Mouse (Mus musculus) heart, embryonic 15.5 days (tissue): ENCODE data around the gene Col6a5. TPM values are rescaled to one million over a fixed set of nuclear protein-coding genes. Genes with fewer than 3 reads are reported as not detected.
"Not testable (repeated sequence)": the region's sequence is repeated elsewhere in the genome, so short reads cannot be mapped to it uniquely, and the experiment has no call there.

Source experiments
- ATAC-seq: fragments of 200-750 bp; cut with Nextera tagmentation; replicated peaks from 2 replicates; pipeline ENCODE4 v1.8.0; 2017; ENCODE audit warnings: low read depth, moderate TSS enrichment; ENCODE audit not compliant: insufficient number of reproducible peaks, insufficient read depth, low FRiP score
- H3K27ac ChIP-seq: fragments of 300-500 bp; sonication (generic); 2 replicates; pipeline ENCODE4 v1.5.1; 2015; ENCODE audit warnings: mild to moderate bottlenecking, inconsistent platforms
- H3K27me3 ChIP-seq: fragments of 300-500 bp; sonication (generic); 2 replicates; pipeline ENCODE4 v1.6.1; 2015; ENCODE audit warnings: inconsistent platforms
- H3K36me3 ChIP-seq: fragments of 300-500 bp; sonication (generic); 2 replicates; pipeline ENCODE4 v1.6.1; 2015; ENCODE audit warnings: mild to moderate bottlenecking, inconsistent platforms
- H3K4me1 ChIP-seq: fragments of 300-500 bp; sonication (generic); replicated peaks from 2 replicates; pipeline ENCODE4 v1.6.1; 2015; ENCODE audit warnings: inconsistent platforms
- H3K4me2 ChIP-seq: fragments of 300-500 bp; sonication (generic); 2 replicates; pipeline ENCODE4 v1.6.1; 2015; ENCODE audit warnings: inconsistent platforms, mild to moderate bottlenecking, moderate library complexity
- H3K4me3 ChIP-seq: fragments of 300-500 bp; sonication (generic); 2 replicates; pipeline ENCODE4 v1.5.1; 2015; ENCODE audit warnings: mild to moderate bottlenecking, inconsistent platforms
- H3K9ac ChIP-seq: fragments of 300-500 bp; sonication (generic); 2 replicates; pipeline ENCODE4 v1.6.1; 2015; ENCODE audit warnings: mild to moderate bottlenecking, inconsistent platforms
- H3K9me3 ChIP-seq: fragments of 300-500 bp; sonication (generic); replicated peaks from 2 replicates; pipeline ENCODE4 v1.6.1; 2016; ENCODE audit warnings: inconsistent platforms
- WGBS: fragments of 180-500 bp; shearing (Covaris S2); methylation state at CpG from one replicate; pipeline ENCODE4 v1.1.7; 2015; ENCODE audit warnings: mixed read lengths; 5-methylcytosine and 5-hydroxymethylcytosine counted together
- polyA plus RNA-seq: library from polyadenylated mRNA; unstranded; fragments of >200 nt; fragmentation: Nextera tagmentation; extraction: Ambion mirVana; gene quantifications from 2 replicates; pipeline ENCODE4 v1.2.1, GENCODE M21; 2015

Gene Col6a5
- polyA plus RNA-seq, 1 experiment from 2014 or later = 0.23 TPM

- no peak overlapping the region for H3K4me3 ChIP-seq
- no peaks in the 10 kb centered on the region for H3K9me3 ChIP-seq
- no peak overlapping the region for H3K4me2 ChIP-seq
- H3K27me3 ChIP-seq = no peaks in the 10 kb centered on the region
- H3K9ac ChIP-seq = no peak overlapping the region
- H3K4me1 ChIP-seq = peaks cover 9% of the 10 kb centered on the region
- WGBS = 79% methylated on average over 3 of the region's 3 CpGs
- H3K27ac ChIP-seq = no peak overlapping the region
- no peak for ATAC-seq
- H3K36me3 ChIP-seq = no peaks in the 10 kb centered on the region
Measured at GRCm38 (mm10) chr9:105851011-105851410, 109.4 kb downstream of the Col6a5 start.

DNA sequence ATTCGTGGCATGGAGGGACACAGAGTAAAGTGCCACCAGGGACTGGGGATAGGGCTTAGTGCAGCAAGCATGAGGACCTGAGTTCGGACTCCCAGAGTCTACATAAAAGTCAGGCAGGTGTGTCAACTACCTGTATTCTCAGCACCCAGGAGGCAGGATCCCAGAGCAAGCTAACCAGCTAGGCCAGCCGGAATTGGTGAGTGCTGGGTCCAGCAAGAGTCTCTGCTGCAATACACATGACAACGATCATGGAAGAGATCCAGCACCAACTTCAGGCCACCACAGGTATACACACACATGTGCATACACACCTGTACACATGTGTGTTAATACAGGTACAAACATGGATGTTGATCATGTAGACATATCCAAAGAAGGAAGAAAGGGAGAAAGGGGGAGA, 112.0 kb downstream of the Col6a5 start:
- peaks cover 9% of the 10 kb centered on the region for H3K4me1 ChIP-seq
- no peaks in the 10 kb centered on the region for H3K27me3 ChIP-seq
- no peak overlapping the region for H3K4me2 ChIP-seq
- no peaks in the 10 kb centered on the region for H3K9me3 ChIP-seq
- H3K4me3 ChIP-seq = no peak overlapping the region
- no peak overlapping the region for H3K9ac ChIP-seq
- WGBS = 74% methylated on average over 4 of the region's 4 CpGs
- H3K36me3 ChIP-seq = no peaks in the 10 kb centered on the region
- no peak for ATAC-seq
- H3K27ac ChIP-seq = 0 out of 2 replicates have a peak overlapping the region, but pooled peaks have one; percentile 4

DNA sequence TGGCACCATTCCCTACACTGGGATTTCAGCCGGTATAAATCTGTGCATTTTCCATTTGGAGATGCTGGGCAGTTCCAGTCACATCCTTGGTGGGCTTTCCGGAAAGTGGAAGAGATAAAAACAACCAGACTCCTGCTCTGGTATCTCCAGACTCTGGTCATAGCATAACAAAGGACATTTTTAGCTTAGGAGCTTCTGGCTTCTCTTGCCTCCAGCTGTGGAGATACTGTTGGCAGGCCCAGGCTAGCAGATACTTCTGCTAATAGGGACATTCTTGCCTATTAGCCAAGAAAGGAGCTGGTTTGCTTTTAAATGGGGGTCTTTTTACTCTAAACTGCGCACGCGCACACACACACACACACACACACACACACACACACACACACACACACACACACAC, 113.2 kb downstream of the Col6a5 start:
- ATAC-seq = no peak
- Histone ChIP-seq H3K4me3 (no peak overlapping the region), H3K27ac (no peak overlapping the region), H3K9ac (no peak overlapping the region), H3K36me3 (no peaks in the 10 kb centered on the region), H3K4me1 (peaks cover 5% of the 10 kb centered on the region), H3K9me3 (no peaks in the 10 kb centered on the region), H3K4me2 (no peak overlapping the region), H3K27me3 (no peaks in the 10 kb centered on the region)
- 60% methylated on average over 5 of the region's 5 CpGs for WGBS

GRCm38 (mm10) chr9:105841386-105841785, 119.1 kb downstream of the Col6a5 start:
- H3K36me3 ChIP-seq, ATAC-seq, H3K9ac ChIP-seq, H3K27ac ChIP-seq, H3K4me2 ChIP-seq, H3K27me3 ChIP-seq, H3K4me3 ChIP-seq, H3K9me3 ChIP-seq, H3K4me1 ChIP-seq: not testable (repeated sequence)
- 49% methylated on average over 5 of the region's 5 CpGs for WGBS

DNA sequence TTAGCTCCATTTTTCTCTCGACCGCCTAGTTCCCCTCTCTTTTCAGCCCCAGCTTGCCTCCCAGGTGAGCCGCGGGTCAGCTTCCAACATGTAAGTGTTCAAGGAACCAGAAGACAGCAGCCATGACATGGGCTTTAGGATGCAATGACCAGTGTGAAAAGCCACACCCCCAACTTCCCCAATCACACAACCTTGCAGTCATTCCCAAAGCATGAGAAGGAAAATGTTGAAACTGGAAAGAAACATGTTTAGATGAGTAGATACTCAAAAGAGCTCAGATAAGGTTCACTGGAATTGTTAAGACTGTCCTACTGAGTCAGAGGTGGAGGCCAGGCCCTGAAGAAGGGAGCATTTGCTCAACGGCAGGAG, 121.3 kb downstream of the Col6a5 start:
- Histone ChIP-seq H3K4me2 (no peak overlapping the region), H3K9ac (no peak overlapping the region), H3K27ac (no peak overlapping the region), H3K4me3 (no peak overlapping the region), H3K27me3 (no peaks in the 10 kb centered on the region), H3K36me3 (no peaks in the 10 kb centered on the region), H3K9me3 (no peaks in the 10 kb centered on the region), H3K4me1 (peaks cover 16% of the 10 kb centered on the region)
- no peak for ATAC-seq
- WGBS = 87% methylated on average over 5 of the region's 5 CpGs

DNA sequence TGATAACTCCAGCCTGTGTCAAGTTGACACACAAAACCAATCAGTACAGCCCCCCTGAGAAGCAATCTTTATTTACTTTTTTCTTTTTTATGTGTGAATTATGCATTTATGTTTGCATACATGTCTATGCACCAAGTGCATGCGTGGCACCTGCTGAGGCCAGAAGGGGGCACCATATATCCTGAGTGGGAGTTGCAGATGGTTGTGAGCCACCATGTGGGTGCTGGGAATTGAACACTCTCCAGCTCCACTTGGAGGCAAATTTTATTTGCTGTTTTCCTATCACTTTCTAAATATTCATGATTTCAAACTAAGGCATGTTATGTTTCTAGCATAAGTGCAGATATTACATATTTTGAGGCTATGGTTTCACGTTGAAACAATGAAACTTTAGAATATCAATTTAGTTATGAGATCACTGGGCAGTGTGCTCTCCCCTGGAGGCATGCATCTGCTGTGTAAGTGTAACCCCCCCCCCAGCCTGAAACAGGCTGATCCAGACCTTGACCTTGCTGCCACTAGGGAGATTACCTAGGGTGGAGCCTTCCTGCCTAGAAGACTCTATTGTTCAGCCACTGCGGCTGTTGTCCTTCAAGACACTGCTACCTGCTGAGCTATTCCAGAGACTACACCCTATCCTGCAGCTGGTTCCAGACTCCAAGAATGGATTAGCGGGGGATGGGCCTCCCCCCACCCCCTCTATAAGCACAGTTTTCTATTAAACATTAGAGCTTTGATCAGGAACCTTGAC, 121.9 kb downstream of the Col6a5 start:
- WGBS = 83% methylated on average over 4 of the region's 4 CpGs
- Histone ChIP-seq H3K27ac (no peak overlapping the region), H3K4me3 (no peak overlapping the region), H3K27me3 (no peaks in the 10 kb centered on the region), H3K9me3 (no peaks in the 10 kb centered on the region), H3K36me3 (no peaks in the 10 kb centered on the region), H3K9ac (no peak overlapping the region), H3K4me1 (peaks cover 16% of the 10 kb centered on the region), H3K4me2 (no peak overlapping the region)
- ATAC-seq = no peak

DNA sequence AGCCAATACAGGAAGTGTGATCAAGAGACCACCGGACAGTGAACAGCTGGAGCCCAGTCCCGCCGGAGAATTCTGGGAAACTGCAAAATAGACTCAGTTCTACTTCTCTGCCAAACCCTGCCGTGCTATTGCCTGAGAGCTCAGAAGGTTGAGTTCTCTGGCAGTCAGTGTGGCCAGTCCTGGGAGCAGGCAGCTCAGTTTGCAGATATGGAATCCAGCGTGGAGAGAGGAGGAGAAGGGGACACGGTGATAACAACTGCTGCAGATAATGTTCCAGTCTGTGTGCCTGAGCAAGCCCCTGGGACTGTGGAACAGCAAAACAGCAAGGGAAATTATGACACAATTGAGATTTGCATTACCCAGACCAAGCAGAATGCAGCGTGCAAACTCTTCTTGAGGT, 124.9 kb downstream of the Col6a5 start:
- Histone ChIP-seq H3K27ac (peak overlapping the region; percentile 82), H3K36me3 (no peaks in the 10 kb centered on the region), H3K4me3 (no peak overlapping the region), H3K9me3 (no peaks in the 10 kb centered on the region), H3K4me2 (peak overlapping the region; percentile 44), H3K9ac (no peak overlapping the region), H3K27me3 (no peaks in the 10 kb centered on the region; the same call in 1 of the 2 replicates), H3K4me1 (peaks cover 13% of the 10 kb centered on the region)
- ATAC-seq = peak; percentile 78
- WGBS = 20% methylated on average over 7 of the region's 7 CpGs

DNA sequence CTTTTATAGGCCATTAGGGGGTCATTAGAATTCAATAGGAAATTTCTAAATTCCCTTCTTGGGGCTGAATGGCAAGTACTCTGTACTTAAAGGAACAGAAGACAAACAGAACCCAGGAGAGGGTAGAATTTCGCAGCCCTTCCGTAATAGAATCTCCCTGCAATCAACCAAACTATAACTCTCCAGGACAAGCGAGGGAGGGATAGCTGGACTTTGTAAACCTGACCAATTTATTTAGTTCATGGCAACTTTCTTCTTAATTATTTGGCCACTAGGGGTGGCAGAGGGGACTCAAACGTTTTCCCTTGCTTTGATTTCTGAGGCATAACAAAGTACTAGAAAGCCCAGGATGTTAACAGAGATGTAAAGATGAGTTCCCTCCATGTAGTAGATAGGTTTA, 125.6 kb downstream of the Col6a5 start:
- Histone ChIP-seq H3K4me2 (no peak overlapping the region; the same call in 1 of the 2 replicates), H3K4me3 (no peak overlapping the region), H3K27me3 (no peaks in the 10 kb centered on the region; the same call in 1 of the 2 replicates), H3K36me3 (no peaks in the 10 kb centered on the region), H3K27ac (peak overlapping the region; percentile 82), H3K9ac (no peak overlapping the region), H3K4me1 (peaks cover 13% of the 10 kb centered on the region), H3K9me3 (no peaks in the 10 kb centered on the region)
- 44% methylated on average over 4 of the region's 4 CpGs for WGBS
- no peak for ATAC-seq

DNA sequence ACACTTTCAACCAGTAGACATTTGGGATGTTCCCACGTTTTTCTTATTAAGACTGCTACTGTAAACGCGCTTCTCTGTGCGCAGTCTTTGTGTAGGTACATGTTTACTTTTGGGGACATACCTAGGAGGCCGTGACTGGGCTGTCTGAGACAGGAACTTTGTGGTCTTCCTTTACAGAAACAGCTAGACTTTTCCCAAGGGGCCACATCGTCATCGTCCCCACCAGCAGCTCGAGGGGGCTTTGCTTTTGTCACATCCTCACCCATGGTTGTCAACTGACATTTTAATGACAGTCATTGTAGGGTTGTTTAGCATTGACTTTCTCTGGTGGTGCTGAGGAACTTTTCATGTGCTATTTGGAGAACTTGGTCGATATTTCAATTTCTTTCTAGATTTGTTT, 129.2 kb downstream of the Col6a5 start:
- no peaks in the 10 kb centered on the region for H3K9me3 ChIP-seq
- ATAC-seq = no peak
- 82% methylated on average over 9 of the region's 9 CpGs for WGBS
- no peak overlapping the region for H3K4me2 ChIP-seq
- peaks cover 12% of the 10 kb centered on the region for H3K27me3 ChIP-seq
- H3K4me1 ChIP-seq = peaks cover 16% of the 10 kb centered on the region
- no peaks in the 10 kb centered on the region for H3K36me3 ChIP-seq
- no peak overlapping the region for H3K27ac ChIP-seq
- H3K9ac ChIP-seq = no peak overlapping the region
- H3K4me3 ChIP-seq = no peak overlapping the region

GRCm38 (mm10) chr9:105827791-105828385, 132.6 kb downstream of the Col6a5 start, which contains the start of gene Col6a6:
Gene Col6a6 (minus strand): TSS chr9:105828160.
- Histone ChIP-seq H3K4me3 (peak within 1 kb of the TSS; percentile 34), H3K27me3 (peaks cover 12% of the 10 kb centered on the region), H3K4me2 (peak within 1 kb of the TSS; percentile 56), H3K4me1 (peaks cover 4% of the 10 kb centered on the region), H3K27ac (peak within 1 kb of the TSS; percentile 60), H3K9me3 (no peaks in the 10 kb centered on the region), H3K36me3 (no peaks in the 10 kb centered on the region), H3K9ac (peak within 1 kb of the TSS; percentile 18)
- WGBS = 19% methylated on average over 20 of the region's 20 CpGs
- ATAC-seq = peak; percentile 47

DNA sequence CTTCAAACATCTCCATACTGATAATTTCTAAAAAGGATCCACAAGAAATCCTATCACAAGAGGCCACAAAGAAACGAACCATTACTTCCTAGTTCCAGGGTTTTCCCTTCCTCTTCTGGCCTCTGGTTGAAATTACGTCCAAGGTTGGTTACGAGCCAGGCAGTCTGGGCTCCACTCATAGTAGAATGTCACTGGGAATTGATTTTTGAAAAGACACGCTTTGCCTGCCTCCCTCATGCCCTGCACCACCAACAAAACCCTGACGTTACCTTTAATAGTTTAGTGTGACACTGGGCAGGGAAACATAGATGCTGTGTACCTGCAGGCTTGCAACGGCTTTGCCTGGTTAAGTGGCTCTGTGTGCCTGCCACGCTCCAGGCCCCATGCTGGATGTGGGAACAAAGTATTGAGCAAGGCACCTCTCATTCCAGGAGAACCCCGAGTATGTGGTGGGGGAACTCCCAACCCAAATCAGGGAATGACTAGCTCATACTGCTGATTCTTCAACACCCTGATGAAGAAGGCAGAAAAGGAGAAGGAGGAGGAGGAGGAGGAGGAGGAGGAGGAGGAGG, 133.3 kb downstream of the Col6a5 start:
- peak overlapping the region; percentile 18; the same call in 1 of the 2 replicates for H3K4me3 ChIP-seq
- no peak overlapping the region for H3K9ac ChIP-seq
- 0 out of 2 replicates have a peak overlapping the region, but pooled peaks have one; percentile 29 for H3K4me2 ChIP-seq
- peaks cover 4% of the 10 kb centered on the region for H3K4me1 ChIP-seq
- ATAC-seq = no peak
- H3K27me3 ChIP-seq = peaks cover 12% of the 10 kb centered on the region
- 48% methylated on average over 8 of the region's 8 CpGs for WGBS
- 0 out of 2 replicates have a peak overlapping the region, but pooled peaks have one; percentile 37 for H3K27ac ChIP-seq
- no peaks in the 10 kb centered on the region for H3K9me3 ChIP-seq
- H3K36me3 ChIP-seq = no peaks in the 10 kb centered on the region
